Mouse (Mus musculus): ENCODE results near the gene Zfp386.
A peak's percentile ranks its signal among the peaks of the same experiment; 100 is the strongest.
"Not testable (repeated sequence)": the region's sequence is repeated elsewhere in the genome, so short reads cannot be mapped to it uniquely, and the experiment has no call there.

The Zfp386 gene

DNA sequence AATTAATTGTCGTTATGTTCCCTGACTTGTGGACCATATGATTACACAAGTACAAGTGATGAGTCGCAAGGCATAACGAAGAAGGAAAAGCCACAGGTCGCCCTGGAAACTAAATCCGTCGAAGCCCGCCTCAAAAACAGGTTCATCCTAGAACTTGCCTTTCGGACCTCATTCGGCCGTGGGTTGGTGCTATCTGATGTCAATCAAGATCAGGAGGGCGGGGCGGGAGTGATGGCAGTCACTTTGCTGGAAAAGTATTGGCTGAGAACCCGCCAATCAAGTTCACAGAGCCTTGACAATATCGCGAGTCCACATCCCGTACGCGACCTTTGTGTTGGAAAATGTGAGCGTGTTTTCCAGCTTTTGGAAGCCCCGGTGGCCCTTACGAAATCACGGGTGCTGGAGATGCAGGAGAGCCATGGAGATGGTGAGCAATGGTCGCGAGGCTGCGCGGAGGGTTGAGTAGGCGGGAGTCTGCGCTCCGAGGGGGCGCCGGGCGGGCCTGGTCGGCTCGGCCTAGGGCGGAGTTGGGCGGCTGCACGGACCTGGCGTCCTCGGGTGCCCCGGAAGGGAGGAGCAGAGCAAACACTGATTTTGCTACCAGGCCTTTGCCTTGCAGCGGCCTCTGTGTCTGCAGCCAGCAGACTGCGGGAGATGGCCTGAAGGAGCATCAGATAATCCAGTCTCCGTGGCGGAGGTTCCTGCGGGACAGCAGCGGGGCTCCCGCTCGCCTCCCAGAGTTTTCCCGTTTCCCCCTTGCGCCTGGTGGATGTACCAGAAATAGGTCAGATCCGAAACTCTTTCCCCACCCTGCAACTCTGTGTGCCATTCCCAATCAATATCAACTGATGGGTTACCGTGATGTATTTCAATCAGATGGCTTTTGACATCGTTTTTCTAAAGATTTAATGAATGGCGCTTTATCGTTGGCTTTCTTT is at the start of gene Zfp386:
Zfp386 (plus strand) TSS at position 285 of the 938 bp plus-strand sequence.
- DNase-seq (ENCODE audit: low read depth, low spot score), result peak; percentile 96

DNA sequence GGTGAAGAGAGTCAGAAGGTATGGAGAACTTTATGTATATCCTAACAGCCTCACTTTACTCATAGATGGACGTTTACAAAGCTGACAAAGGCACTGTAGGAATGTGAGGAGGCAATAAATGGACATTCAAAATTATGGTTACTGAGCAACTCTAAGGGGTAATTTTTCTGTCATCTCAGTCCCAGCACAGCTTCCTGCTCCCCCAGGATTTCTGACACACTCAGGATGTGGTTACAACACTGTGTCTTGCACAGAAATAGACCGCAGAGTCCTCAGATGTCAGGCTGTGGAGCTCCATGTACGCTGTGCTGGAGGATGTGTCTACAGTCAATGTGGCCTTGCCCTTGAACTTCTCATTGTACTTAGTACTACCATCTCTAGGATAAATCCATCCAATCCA is 47.7 kb upstream of the Zfp386 start:
- DNase-seq (ENCODE audit: low read depth, low spot score), result not testable (repeated sequence)

DNA sequence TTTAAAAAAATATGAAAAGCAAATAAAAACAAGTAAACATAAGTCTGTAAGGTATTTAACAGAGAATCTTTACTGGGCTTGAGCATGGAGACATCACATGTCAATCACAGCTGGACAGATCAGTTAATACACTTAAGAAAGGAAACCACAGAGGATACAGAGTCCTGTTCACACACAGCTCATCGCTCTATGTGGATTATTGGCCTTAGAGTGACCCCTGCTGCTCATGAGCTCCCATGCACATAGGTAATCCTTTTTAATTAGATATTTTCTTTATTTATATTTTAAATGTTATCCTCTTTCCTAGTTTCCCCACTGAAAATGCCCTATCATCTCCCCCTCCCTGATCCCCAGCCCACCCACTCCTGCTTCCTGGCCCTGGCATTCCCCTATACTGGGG is 44.6 kb upstream of the Zfp386 start:
- not testable (repeated sequence) for DNase-seq (ENCODE audit: low read depth, low spot score)

DNA sequence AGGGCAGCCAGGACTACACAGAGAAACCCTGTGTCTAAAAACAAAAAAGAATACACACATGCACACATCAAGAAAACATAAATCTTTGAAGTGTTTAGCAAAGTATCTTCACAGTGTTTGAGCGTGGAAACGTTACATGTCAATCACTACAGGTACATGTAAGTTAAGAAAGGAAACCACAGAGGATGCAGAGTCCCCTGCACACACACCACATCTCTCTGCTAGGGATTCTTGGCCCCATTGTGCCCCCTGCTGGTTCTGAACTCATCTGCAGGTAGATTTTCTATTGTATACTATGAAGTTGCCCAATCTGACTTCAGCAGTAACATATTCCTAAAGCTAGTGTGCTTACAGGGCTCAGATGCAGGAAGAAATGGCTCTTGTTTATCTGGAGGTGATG is 36.7 kb upstream of the Zfp386 start:
- no peak for DNase-seq (ENCODE audit: low read depth, low spot score)

DNA sequence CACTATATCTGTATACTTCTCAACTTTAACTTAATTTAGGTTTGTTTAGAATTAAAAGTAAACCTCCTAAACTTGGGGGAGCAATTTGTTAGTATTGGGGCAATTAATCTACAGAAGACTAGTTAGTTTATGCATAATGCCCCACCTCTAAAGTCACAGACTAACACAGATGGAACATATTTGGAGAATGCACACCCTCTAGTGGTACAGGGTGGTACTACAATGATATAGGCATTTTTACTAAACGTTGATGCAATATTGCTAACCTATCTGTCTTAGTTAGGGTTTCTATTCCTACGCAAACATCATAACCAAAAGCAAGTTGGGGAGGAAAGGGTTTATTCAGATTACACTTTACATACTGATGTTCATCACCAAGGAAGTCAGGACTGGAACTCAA is 19.4 kb upstream of the Zfp386 start:
- DNase-seq (ENCODE audit: low read depth, low spot score), result no peak

DNA sequence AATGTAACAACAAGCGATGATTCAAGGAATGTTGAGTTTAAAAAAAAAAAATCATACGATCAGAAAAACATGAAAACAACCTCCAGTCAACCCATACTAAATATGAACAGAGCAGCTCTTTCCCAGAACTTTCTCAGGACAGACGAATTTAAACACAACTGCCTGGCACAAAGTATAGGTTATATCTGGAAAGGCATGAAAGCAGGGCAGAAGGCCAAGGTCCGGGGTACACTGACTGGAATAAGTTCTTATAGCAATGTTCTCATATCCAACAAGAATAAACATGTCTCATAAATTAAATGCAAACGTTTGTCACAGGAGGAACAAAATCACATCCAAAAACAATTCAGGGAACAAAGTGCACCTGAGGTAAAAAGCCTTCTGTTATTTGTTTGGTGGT is 12.2 kb upstream of the Zfp386 start:
- no peak for DNase-seq (ENCODE audit: low read depth, low spot score)

DNA sequence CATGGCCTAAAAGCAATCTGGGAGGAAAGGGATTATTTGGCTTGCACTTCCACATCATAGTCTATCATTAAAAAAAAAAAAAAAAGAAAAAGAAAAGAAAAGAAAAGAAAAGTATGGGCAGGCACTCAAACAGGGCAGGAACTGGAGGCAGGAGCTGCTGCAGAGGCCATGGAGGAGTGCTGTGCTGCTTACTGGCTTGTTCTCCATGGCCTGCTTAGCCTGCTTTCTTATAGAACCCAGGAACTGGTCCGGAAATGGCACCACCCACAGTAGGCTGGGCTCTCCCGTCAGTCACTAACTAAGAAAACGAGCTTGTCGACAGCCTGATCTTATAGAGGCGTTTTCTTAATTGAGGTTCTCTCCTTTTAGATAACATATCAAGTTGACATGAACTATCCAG is 2.7 kb upstream of the Zfp386 start:
- no peak for DNase-seq (ENCODE audit: low read depth, low spot score)

DNA sequence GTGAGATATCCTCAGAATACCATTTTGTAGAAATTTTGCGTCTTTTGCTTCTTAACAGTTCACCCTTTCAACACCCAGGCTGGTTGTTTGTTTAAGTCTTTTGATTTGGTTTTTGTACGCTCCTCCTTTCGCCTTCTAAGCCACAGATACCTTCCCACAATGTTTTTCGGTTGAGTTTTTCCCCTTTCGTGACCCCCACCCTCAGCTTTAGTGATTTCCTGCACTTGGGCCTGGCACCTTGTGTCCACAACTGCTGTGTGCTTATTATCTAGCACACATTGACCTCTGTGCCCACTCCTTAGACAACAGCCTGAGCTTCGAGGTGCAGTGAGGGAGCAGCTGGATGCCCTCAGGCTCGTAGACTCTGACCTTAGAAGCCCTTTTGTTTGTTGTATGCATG is 1.2 kb downstream of the Zfp386 start:
- no peak for DNase-seq (ENCODE audit: low read depth, low spot score)

DNA sequence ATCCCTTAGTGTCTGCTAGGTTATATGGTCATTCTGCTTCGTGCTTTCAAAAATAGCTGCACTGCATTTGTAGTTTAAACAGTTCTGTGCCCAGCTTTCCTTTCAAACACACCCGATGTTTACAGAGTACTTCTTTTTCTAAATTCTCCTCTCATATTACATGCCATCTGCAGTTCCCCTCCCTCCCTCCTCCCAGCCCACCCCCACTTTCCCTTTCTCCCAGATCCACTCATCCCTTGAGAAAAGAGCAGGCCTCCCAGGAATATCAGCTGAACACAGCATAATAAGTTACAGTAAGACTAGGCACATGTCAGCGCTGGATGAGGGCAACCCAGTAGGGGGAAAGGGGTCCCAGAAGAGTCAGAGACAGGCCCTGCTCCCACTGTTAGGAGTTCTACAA is 1.7 kb downstream of the Zfp386 start:
- no peak for DNase-seq (ENCODE audit: low read depth, low spot score)

DNA sequence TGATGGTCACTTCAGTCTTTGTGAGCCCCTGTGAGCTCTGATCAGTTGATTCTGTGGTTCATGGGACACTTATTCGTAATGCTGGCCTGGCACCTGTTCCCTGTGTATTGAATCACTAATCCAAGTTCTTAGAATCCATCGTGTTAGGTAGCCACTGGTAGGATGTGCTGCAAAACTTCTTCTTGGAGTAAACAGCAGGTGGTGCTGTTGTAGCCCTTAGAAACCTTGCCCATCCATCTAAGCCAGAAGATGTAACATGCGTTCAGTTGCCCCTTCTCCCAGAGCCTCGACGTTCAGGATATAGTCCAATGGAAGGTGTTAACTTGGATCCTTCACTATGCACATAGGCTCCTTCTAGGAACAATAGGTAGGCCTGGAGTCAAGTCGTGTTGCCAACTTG is 2.2 kb downstream of the Zfp386 start:
- DNase-seq (ENCODE audit: low read depth, low spot score), result no peak

DNA sequence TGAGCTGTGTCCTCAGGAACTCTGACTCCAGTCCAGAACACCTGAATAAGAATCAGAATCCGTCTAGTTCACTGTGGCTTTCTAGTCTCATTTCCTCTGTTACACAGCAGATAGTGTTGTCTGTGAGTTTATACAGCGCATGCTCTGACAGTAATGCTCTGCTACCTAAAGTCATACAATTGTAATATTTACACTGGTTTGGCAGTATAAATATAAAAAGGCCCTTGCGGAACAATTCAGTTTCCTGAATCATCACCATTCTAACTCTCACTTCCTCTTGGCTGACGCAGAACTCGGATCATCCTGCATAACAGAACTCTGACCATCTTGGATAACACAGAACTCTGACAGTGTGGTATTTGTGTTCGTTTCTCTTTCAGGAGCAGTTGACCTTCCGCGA is 6.8 kb downstream of the Zfp386 start:
- no peak for DNase-seq (ENCODE audit: low read depth, low spot score)

DNA sequence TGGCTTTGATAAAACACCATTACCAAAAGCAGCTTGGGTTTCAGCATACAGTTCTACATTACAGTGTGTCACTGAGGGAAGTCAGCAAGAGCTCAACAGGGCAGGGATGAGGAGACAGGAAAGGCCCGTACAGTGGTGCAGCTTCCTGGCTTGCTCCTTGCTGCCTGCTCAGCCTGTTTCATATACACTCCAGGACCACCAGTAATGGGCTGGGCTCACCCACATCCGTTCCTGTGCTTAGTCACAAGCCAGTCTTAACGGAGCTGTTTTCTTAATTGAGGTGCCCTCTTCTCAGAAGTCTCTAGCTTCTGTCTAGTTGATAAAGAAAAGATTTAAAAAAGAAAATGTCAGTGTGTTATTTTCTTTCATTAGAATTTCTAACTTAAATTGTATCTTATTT is 8.6 kb downstream of the Zfp386 start:
- no peak for DNase-seq (ENCODE audit: low read depth, low spot score)

DNA sequence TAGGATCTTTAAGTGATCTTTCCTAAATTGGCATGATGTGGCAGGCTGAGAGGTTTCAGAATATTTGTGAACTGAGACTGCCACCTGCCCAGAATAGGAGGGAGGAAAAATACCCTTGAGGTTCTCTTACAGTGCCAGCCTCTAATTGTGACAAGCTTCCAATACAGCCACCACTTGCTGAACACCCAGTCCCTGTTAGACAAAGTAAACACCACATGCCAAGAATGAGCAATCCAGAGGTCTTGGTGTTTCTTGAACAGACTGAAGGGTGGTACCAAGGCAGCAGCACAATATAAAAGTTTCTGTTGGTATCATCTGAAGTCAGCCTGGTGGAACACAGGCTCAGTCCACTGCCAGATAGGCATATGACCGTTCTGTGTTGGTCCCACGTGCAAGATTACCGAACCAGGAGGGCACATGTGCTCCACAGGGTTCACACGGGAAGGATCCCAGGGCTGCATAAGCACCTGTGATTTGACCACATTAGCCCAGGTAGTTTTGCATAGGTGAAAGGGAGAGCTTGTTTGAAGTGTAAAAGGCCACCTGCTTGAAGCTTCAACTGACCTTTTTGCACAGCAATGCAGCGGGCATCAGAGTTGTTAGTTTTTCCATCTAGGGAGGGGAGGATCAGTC is 14.2 kb downstream of the Zfp386 start:
- DNase-seq (ENCODE audit: low read depth, low spot score), result no peak

DNA sequence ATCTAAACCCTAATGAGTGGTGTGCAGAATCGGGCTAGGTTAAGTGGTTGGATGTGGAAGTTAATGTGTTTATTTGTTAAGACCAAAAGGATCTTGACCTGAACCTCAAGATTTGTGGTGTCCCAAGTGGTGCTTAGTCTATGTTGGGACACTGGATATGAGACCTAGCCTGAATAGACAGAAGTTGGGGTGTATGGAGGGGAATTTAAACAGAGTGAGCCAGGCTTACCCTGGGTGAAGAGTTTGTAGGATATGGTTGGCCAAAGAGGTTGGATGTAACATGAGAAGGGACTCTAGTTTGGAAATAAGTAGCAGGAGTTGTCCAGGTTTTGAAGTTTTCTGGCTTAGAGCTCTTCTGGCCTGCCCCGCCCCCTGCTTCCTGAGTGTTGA is 14.7 kb downstream of the Zfp386 start:
- DNase-seq (ENCODE audit: low read depth, low spot score), result no peak

DNA sequence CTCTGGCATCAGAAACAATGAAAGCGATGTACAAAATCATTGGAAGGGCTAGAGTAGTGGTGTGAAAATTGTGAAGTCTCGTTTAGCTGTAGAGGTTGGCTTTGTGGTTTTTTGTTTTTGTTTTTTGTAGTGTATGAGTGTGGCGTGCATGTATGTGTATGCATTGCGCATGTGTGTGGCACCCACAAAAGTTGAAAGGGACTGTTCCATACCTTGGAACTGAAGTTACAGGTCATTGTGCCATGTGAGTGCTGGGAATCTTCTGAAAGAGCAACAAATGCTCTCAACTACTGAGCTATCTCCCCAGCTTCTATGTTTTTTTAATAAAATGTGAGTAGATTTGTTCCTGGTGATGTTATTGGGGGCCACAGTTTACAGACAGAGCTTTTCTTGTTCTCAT is 15.5 kb downstream of the Zfp386 start:
- DNase-seq (ENCODE audit: low read depth, low spot score), result no peak

DNA sequence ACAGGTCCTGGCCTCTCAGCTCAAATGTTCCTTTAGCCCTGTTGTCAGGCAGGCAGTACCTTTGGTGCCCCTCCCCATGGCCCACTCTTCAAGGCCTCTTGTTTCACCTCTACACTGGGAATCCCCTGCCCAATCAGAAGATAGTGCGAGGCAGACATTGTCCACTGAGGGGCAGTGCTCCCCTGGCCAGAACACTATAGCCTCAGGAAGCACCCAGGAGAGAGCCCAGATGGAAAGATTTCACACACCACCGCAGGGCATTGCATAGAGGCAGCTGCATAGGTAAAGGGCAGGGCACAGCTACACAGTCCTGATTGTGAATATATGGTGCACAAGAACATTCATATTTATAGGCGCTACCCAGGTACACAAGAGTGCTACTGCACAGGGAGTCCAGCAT is 23.5 kb downstream of the Zfp386 start:
- DNase-seq (ENCODE audit: low read depth, low spot score), result peak; percentile 55

DNA sequence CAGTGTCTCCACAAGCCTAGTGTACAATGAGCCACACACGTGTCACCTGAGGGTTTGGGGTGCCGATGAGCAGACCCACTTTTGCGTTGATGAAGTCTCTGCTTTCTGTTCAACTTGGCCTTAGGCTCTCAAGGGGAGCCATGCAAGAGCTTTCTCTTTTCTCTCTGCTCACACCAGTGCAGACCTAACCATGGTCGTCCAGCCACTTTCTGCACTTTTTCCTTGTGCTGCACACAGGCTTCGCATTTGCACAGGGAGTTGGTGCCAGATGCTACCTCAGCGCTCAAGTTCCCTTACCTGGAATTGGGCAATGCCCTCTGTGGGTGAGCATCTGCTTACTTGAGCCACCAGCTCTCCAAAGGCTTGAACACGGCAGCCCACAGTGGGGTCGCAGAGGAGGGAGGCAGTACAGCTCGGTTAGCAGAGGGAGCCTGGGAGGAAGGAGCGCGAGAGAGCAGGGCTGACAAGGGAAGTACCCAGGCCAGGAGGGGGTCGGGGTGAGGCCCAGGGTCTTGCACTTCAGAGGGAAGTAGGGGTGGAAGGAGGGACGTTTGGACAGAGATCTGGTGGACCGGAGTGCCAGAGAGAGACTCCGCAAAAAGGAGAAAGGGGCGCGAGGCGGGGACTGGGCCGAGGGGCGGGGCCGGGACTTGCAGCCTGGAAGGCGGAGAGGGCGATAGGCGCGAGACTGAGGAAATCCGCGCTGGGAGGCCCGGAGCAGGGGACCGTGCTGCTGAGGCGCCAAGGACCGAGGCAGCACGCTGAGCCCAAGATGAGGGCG is 29.7 kb downstream of the Zfp386 start, which contains the start of gene Vipr2:
Vipr2 (plus strand) TSS at position 653 of the 781 bp plus-strand sequence.
- DNase-seq (ENCODE audit: low read depth, low spot score), result no peak

DNA sequence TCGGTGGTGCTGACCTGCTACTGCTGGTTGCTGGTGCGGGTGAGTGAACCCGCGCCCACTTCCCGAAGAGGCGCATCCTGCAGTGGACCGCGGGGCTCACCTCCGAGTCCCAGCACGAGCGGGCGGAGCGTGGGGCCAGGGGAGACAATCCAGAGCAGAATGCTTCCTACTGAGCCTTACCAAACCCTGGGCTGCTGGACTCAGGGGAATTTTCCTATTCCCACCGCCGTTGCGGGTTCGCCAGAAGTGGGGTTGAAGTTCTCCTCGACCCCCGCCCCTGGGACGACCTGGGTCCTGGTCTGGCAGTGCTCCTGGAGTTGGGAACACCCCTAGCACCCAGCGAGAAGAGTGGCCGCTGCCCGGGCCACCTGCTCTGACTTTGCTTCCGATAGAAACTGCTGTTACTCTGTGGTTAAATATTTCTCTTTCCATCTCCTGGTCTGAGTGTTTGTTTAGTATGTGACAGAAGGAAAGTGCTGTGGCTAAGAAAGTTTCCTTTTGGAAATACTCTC is 30.4 kb downstream of the Zfp386 start:
- no peak for DNase-seq (ENCODE audit: low read depth, low spot score)

DNA sequence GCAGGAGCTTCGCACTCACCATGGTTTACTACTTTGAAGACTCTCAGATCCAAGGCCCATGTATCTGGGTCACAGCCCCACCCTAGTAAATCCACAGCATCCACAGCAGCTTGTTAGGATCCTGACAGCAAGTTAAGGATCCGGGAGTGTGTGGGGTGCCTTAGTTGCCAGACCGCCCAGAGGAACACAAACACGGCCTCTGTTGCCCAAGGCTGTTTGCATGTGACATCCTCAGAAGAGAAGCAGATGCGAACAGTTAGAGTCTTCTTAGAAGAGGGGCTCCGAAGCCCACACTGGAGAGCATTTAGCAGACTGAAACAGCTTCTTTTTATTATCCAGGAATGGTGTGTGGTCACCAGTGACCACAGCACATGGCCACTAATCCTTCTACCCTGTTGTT is 35.6 kb downstream of the Zfp386 start:
- DNase-seq (ENCODE audit: low read depth, low spot score), result no peak

DNA sequence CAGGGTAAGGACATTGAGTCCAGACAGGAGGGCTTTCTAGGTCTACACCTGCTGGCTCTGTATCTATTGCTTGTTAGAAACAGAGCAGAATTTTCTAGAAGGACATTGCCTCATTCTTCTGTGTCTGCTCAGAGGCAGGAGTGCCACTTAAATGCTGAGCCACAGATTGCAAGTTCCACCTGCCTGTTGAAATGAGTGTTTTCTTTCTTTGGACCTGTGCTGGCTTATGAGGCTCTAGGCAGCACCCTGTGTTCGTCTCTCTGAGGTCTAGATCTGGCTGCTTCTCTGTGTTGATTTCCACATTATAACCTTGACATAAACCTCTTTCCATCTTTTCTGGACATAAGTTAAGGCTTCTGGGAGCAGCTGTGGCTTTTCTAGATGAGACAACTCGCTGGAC is 36.8 kb downstream of the Zfp386 start:
- no peak for DNase-seq (ENCODE audit: low read depth, low spot score)

DNA sequence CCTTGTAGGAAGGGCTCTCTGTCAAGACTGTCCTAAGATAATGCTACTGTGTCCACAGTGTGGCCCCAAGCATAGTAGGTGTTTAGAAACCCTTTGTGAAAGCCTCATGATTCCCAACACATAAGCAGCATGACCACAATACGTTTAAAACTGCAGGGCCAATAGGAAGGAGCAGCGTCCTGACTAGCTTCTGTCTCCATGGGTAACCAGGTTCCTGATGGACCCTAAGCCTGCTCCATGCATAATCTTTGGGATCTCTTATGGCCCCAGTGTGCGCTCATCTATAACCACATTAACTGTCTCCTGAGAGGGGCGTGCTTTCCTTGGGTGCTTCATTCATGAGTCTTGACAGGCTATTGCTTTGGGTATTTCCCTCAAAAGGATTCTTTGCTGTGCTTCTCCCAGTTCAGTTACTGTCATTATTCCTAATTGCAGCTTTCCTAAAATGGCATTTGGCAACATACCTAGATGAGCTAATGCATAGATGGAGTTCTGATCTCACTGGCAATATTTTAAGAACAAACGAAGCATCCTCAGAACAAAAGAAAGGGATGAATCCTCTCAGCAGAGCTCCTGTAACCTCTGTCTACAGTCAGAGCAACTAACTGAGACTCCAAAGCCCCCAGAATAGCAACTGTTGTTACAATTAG is 39.6 kb downstream of the Zfp386 start:
- no peak for DNase-seq (ENCODE audit: low read depth, low spot score)

DNA sequence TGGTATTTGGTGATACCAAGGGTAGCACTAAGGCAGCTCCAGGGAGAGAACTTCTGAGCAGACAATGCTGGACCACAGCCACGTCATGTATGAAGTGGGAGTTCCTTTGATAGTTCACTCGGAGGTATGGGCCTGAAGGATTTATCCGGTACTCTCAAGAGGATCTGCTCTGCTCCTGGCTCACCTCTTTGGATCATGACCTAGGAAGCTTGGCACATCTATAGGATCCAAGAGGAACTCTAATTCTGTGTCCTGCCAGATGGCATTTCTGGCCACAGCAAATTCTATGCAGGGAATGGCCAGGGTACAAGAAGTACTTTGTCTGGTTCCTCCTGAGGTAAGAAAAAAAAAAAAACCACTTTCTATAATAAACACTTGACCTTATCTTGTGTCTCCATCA is 42.3 kb downstream of the Zfp386 start:
- DNase-seq (ENCODE audit: low read depth, low spot score), result no peak
